Mouse (Mus musculus) cerebellum, adult (tissue): ENCODE data around the gene Smg7.

ENCODE experiments used
- ATAC-seq: cut with Nextera tagmentation; 2 replicates; pipeline ENCODE4 v1.9.2; 2017; ENCODE audit warnings: mild to moderate bottlenecking, moderate library complexity, mixed read lengths; ENCODE audit not compliant: insufficient number of reproducible peaks, low FRiP score, low TSS enrichment

Gene Smg7

GRCm38 (mm10) chr1:152841057-152841456 is 61.4 kb downstream of the Smg7 start:
- no peak for ATAC-seq

GRCm38 (mm10) chr1:152840343-152840742 is 62.1 kb downstream of the Smg7 start:
- ATAC-seq: no peak

- ATAC-seq: no peak
Measured at GRCm38 (mm10) chr1:152838841-152839240, 63.6 kb downstream of the Smg7 start.

- no peak for ATAC-seq
Measured at GRCm38 (mm10) chr1:152838026-152838702, 64.3 kb downstream of the Smg7 start.

- ATAC-seq: no peak
Measured at GRCm38 (mm10) chr1:152835061-152835460, 67.4 kb downstream of the Smg7 start.

GRCm38 (mm10) chr1:152832316-152832715 is 70.1 kb downstream of the Smg7 start:
- no peak for ATAC-seq

- ATAC-seq: no peak
Measured at GRCm38 (mm10) chr1:152831619-152832018, 70.8 kb downstream of the Smg7 start.

- no peak for ATAC-seq
Measured at GRCm38 (mm10) chr1:152831003-152831402, 71.4 kb downstream of the Smg7 start.

- no peak for ATAC-seq
Measured at GRCm38 (mm10) chr1:152830054-152830453, 72.4 kb downstream of the Smg7 start.

- ATAC-seq: no peak
Measured at GRCm38 (mm10) chr1:152828637-152829355, 73.7 kb downstream of the Smg7 start.

GRCm38 (mm10) chr1:152828168-152828567 is 74.3 kb downstream of the Smg7 start:
- no peak for ATAC-seq

GRCm38 (mm10) chr1:152826446-152826845 is 76.0 kb downstream of the Smg7 start:
- no peak for ATAC-seq

- no peak for ATAC-seq
Measured at GRCm38 (mm10) chr1:152824206-152824605, 78.2 kb downstream of the Smg7 start.

GRCm38 (mm10) chr1:152821746-152822145 is 80.7 kb downstream of the Smg7 start:
- no peak for ATAC-seq

GRCm38 (mm10) chr1:152820911-152821695 is 81.3 kb downstream of the Smg7 start:
- ATAC-seq: no peak

GRCm38 (mm10) chr1:152819558-152819957 is 82.9 kb downstream of the Smg7 start:
- no peak for ATAC-seq

GRCm38 (mm10) chr1:152817794-152818193 is 84.7 kb downstream of the Smg7 start:
- no peak for ATAC-seq

- ATAC-seq: no peak
Measured at GRCm38 (mm10) chr1:152817027-152817769, 85.2 kb downstream of the Smg7 start.

- ATAC-seq: peak; percentile 52
Measured at GRCm38 (mm10) chr1:152815265-152815701, 87.2 kb downstream of the Smg7 start.
